Mouse (Mus musculus) fat pad, adult 2 months (tissue): ENCODE measurements around the gene Uspl1.

Source experiments
- DNase-seq: peaks from one replicate; pipeline ENCODE4 v3.0.0-alpha.2; 2011; ENCODE audit warnings: low read depth, low spot score; ENCODE audit errors: extremely low read depth

Gene Uspl1

GRCm38 (mm10) chr5:149253491-149253890, 69.3 kb downstream of the Uspl1 start:
- no peak for DNase-seq

GRCm38 (mm10) chr5:149255522-149255921, 71.4 kb downstream of the Uspl1 start:
- DNase-seq, result no peak

GRCm38 (mm10) chr5:149257518-149258281, 73.5 kb downstream of the Uspl1 start:
- no peak for DNase-seq

- DNase-seq, result no peak
These were observed 74.9 kb downstream of the Uspl1 start for GRCm38 (mm10) chr5:149259093-149259492.

- no peak for DNase-seq
These were observed 77.3 kb downstream of the Uspl1 start for GRCm38 (mm10) chr5:149261449-149261848.

- DNase-seq, result no peak
These were observed 77.7 kb downstream of the Uspl1 start for GRCm38 (mm10) chr5:149261866-149262265.

- DNase-seq, result no peak
These were observed 80.3 kb downstream of the Uspl1 start, which contains the start of gene Alox5ap for GRCm38 (mm10) chr5:149264405-149264804. Gene Alox5ap (plus strand): TSS chr5:149264767.

- no peak for DNase-seq
These were observed 80.7 kb downstream of the Uspl1 start for GRCm38 (mm10) chr5:149264878-149265279.
